17 mouse cellular contexts compared by ENCODE assay signal in the genomic region with DNA sequence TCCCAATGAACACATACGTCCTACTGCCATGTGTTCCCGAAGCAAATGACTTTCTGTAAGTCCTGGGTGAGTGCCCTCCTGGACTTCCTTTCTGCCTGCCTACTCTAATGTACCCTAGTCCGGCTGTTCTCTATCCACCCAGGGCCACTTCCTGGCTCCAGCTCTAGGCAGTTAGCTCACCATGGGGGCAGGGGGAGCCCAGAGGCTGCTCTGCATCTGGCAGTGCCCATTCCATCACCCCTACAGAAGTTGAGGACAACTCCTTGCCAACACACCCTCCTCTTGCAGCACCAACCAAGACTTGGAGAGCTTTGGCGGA. TPM values are rescaled to one million over a fixed set of nuclear protein-coding genes. Genes with fewer than 3 reads are reported as not detected.
DNase-seq lines count a peak whose midpoint lies in the region; ATAC-seq and TF ChIP-seq lines count a peak whose summit lies in the region.
"Had no signal": no experiment of that assay in that cellular context is flagged by ENCODE, and none has a peak within 500 bp of the region (broad histone marks: within the 10 kb centered on the region; RNA-seq: fewer than 3 reads in every experiment).

No protein-coding gene starts in this region.

- ATAC-seq in kidney, postnatal 0 days (replicated peaks; ENCODE audit: low FRiP score, low read depth) = 0 out of 2 replicates have a peak, but pooled peaks have one; percentile 29
- peak; percentile 21 for ATAC-seq in Patski
- peak; percentile 78 for ATAC-seq in intestine, postnatal 0 days
- no peak for ATAC-seq in megakaryocyte-erythroid progenitor cell, adult 5-6 weeks (replicated peaks; ENCODE audit: low FRiP score, low TSS enrichment, poor library complexity, severe bottlenecking)
- ATAC-seq: forebrain, embryonic 13.5 days had no signal

- no peaks in the 10 kb centered on the region for H3K9me3 ChIP-seq in kidney, postnatal 0 days (replicated peaks; ENCODE audit: low read length)
- no peaks in the 10 kb centered on the region for H3K9me3 ChIP-seq in intestine, postnatal 0 days (ENCODE audit: control insufficient read depth)
- H3K9me3 ChIP-seq: forebrain, embryonic 13.5 days; neural tube, embryonic 15.5 days had no signal

- H3K79me2 ChIP-seq in myocyte (ENCODE audit: control insufficient read depth, insufficient read depth) = no peaks in the 10 kb centered on the region

- no peak overlapping the region for H3K4me3 ChIP-seq in kidney, postnatal 0 days (replicated peaks; ENCODE audit: low read depth, low read length)
- H3K4me3 ChIP-seq in intestine, postnatal 0 days (ENCODE audit: low read depth, low read length) = no peak overlapping the region
- no peak overlapping the region for H3K4me3 ChIP-seq in myocyte
- H3K4me3 ChIP-seq: forebrain, embryonic 13.5 days; neural tube, embryonic 15.5 days had no signal

- 65% methylated on average over 4 of the region's 4 CpGs for WGBS in kidney, postnatal 0 days
- 39% methylated on average over 4 of the region's 4 CpGs for WGBS in intestine, postnatal 0 days

- no peak overlapping the region for H3ac ChIP-seq in myocyte (ENCODE audit: control insufficient read depth, insufficient read length)

- no peak for TF ChIP-seq CTCF in kidney, postnatal 0 days (IDR thresholded peaks at IDR 0.05; ENCODE audit: low read depth)
- no peak for TF ChIP-seq CTCF in Patski (IDR thresholded peaks at IDR 0.05)
- TF ChIP-seq CTCF in intestine, postnatal 0 days (IDR thresholded peaks at IDR 0.05; ENCODE audit: low read depth) = no peak

- POLR2A ChIA-PET in Patski (lab: Charles Lee) = interaction anchor here (0.6 to 0.9 kb wide), 2 partner anchors 12 to 17 kb away, joined by 3 to 4 read pairs; no protein-coding TSS in a partner anchor

- CTCF ChIA-PET in Patski (lab: Charles Lee) = interaction anchor here (1.6 kb wide), 1 partner anchor 53 kb away, joined by 3 read pairs; no protein-coding TSS in a partner anchor

- in situ Hi-C loops in Patski (cut with MboI; ENCODE audit: low pct_unique_long_range_greater_than_20kb) = no loop called here

- H3K27me3 ChIP-seq in kidney, postnatal 0 days (ENCODE audit: insufficient read depth, low read length) = no peaks in the 10 kb centered on the region
- H3K27me3 ChIP-seq in Patski (no peaks in the 10 kb centered on the region), myocyte (ENCODE audit: control insufficient read depth, insufficient read depth, insufficient read length) (no peaks in the 10 kb centered on the region)
- H3K27me3 ChIP-seq in intestine, postnatal 0 days (replicated peaks; ENCODE audit: control insufficient read depth, insufficient read depth, low read length) = no peaks in the 10 kb centered on the region
- H3K27me3 ChIP-seq: forebrain, embryonic 13.5 days; neural tube, embryonic 15.5 days had no signal

- H3K9ac ChIP-seq in kidney, postnatal 0 days (ENCODE audit: low read depth, low read length) = no peak overlapping the region
- H3K9ac ChIP-seq in intestine, postnatal 0 days (ENCODE audit: low read depth, low read length) = no peak overlapping the region
- H3K9ac ChIP-seq: forebrain, embryonic 13.5 days; neural tube, embryonic 15.5 days had no signal

- DNase-seq in kidney, postnatal 0 days (ENCODE audit: low spot score) = no peak
- no peak for DNase-seq in kidney, postnatal 36 days
- no peak for DNase-seq in Patski (ENCODE audit: low read depth, low spot score)
- DNase-seq in right cerebral cortex, adult 2 months (ENCODE audit: low spot score in 2 of 2) = no peak
- DNase-seq: B cell, adult 2 months; cerebellum, postnatal 14 days; heart, postnatal 4 days; kidney, postnatal 14 days; layer of hippocampus, adult 9-11 months; right cerebral cortex, postnatal 4 days; thymus, adult 2 months had no signal

- TF ChIP-seq POLR2A in myocyte (IDR thresholded peaks at IDR 0.05; ENCODE audit: insufficient read length, low read depth) = no peak

- no peak overlapping the region for H3K4me2 ChIP-seq in kidney, postnatal 0 days (ENCODE audit: low read length)
- no peak overlapping the region for H3K4me2 ChIP-seq in intestine, postnatal 0 days (replicated peaks; ENCODE audit: low read depth)
- peak overlapping the region; percentile 32 for H3K4me2 ChIP-seq in myocyte (ENCODE audit: low read depth)
- H3K4me2 ChIP-seq: forebrain, embryonic 13.5 days; midbrain, embryonic 11.5 days; neural tube, embryonic 15.5 days had no signal

- no peak overlapping the region for H3K27ac ChIP-seq in kidney, postnatal 0 days
- peak overlapping the region; percentile 41; the same call in 1 of the 2 replicates for H3K27ac ChIP-seq in intestine, postnatal 0 days (ENCODE audit: low read depth, low read length)
- H3K27ac ChIP-seq: forebrain, embryonic 13.5 days; neural tube, embryonic 15.5 days had no signal

- no peaks in the 10 kb centered on the region for H3K4me1 ChIP-seq in kidney, postnatal 0 days (replicated peaks; ENCODE audit: insufficient read depth, low read length)
- 0 out of 2 replicates have a peak, but pooled peaks cover 11% of the 10 kb centered on the region for H3K4me1 ChIP-seq in intestine, postnatal 0 days (replicated peaks; ENCODE audit: control insufficient read depth, insufficient read depth, low read length)
- H3K4me1 ChIP-seq: forebrain, embryonic 13.5 days; neural tube, embryonic 15.5 days had no signal

- H3K36me3 ChIP-seq in kidney, postnatal 0 days (ENCODE audit: insufficient read depth, low read length) = no peaks in the 10 kb centered on the region
- no peaks in the 10 kb centered on the region for H3K36me3 ChIP-seq in intestine, postnatal 0 days (ENCODE audit: control insufficient read depth, insufficient read depth)
- H3K36me3 ChIP-seq in myocyte (ENCODE audit: control insufficient read depth, insufficient read depth) = no peaks in the 10 kb centered on the region
- H3K36me3 ChIP-seq: neural tube, embryonic 15.5 days had no signal

TF ChIP-seq in myocyte, 11 proteins besides CTCF, POLR2A, EP300 and RAD21:
- TF ChIP-seq SRF (IDR thresholded peaks at IDR 0.05; ENCODE audit: control insufficient read depth, insufficient read length, low read depth) (no peak), MYOG (IDR thresholded peaks at IDR 0.05; ENCODE audit: control insufficient read depth in 1 of 3, insufficient read depth in 1 of 3, insufficient read length in 2 of 3, low read depth in 2 of 3) (no peak), MYOD1 (IDR thresholded peaks at IDR 0.05; ENCODE audit: control insufficient read depth in 1 of 3, insufficient read length in 2 of 3, low read depth in 2 of 3) (peak in 1 of 3 experiments; percentile 11)
TF ChIP-seq in myocyte: peak in this region for 1.

RNA-seq across cellular contexts. Expression of a gene that starts 33.5 kb away (rescaled TPM):
- 10.3 and 10.8 TPM in 2 replicates for polyA plus RNA-seq in kidney, postnatal 0 days (2015; fragmentation: Nextera tagmentation; extraction: Ambion mirVana)
- polyA plus RNA-seq in Patski (2021) = 0.14 TPM
- polyA plus RNA-seq in intestine, postnatal 0 days (2015; fragmentation: Nextera tagmentation; extraction: Ambion mirVana) = 3.2 and 3.4 TPM in 2 replicates
- not detected for polyA plus RNA-seq in myocyte (2012; fragmentation: generic; extraction: Trizol)
- 1.4 and 2.4 TPM in 2 replicates for total RNA-seq in megakaryocyte-erythroid progenitor cell, adult 5-6 weeks (2014; fragmentation: Nextera tagmentation)
- total RNA-seq in megakaryocyte-erythroid progenitor cell, adult 5-6 weeks (2017) = 4.0 TPM in 1 of 2 replicates, not detected in the other
